In the genomic region with DNA sequence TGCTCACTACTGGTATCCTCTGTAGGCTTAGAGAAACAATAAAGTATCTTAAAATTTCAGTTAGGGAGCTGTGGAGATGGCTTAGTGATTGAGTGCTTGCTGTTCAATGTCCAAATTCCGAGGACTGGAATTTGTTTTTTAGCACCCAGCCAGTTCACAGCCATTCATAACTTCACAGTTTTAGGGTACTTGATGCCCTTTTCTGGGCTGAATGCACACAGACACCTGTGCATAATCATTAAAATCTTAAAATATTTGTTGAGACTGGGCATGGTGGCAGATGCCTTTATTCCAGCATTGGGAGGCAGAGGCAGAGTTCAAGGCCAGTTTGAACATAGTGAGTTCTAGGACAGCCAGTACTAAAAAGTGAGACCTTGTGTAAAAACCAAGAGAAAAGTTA, we compare ENCODE assay signal across 22 mouse cellular contexts. TPM values are rescaled to one million over a fixed set of nuclear protein-coding genes. Genes with fewer than 3 reads are reported as not detected.
DNase-seq lines count a peak whose midpoint lies in the region; ATAC-seq and TF ChIP-seq lines count a peak whose summit lies in the region.
"Had no signal": no experiment of that assay in that cellular context is flagged by ENCODE, and none has a peak within 500 bp of the region (broad histone marks: within the 10 kb centered on the region; RNA-seq: fewer than 3 reads in every experiment).

No protein-coding gene starts in this region.

- peak overlapping the region; percentile 90 for H3K27ac ChIP-seq in kidney, adult 2 months (ENCODE audit: insufficient read depth, low read depth, low read length)
- H3K27ac ChIP-seq in liver, embryonic 12.5 days: no peak overlapping the region
- H3K27ac ChIP-seq: hindbrain, embryonic 10.5 days; limb, embryonic 15.5 days; midbrain, embryonic 15.5 days; neural tube, embryonic 13.5 days; stomach, embryonic 15.5 days had no signal

- H3K4me1 ChIP-seq in erythroblast, embryonic 14.5 days (ENCODE audit: control insufficient read depth): peaks cover 57% of the 10 kb centered on the region
- peaks cover 33% of the 10 kb centered on the region for H3K4me1 ChIP-seq in kidney, adult 2 months (ENCODE audit: control insufficient read depth, insufficient read depth, low read length)
- peaks cover 68% of the 10 kb centered on the region for H3K4me1 ChIP-seq in liver, embryonic 12.5 days

- DNase-seq in kidney, adult 2 months: peak; percentile 75
- no peak for DNase-seq in kidney, adult 18-20 months
- DNase-seq in liver: no peak
- DNase-seq in ovary, postnatal 10 days (ENCODE audit: low spot score): no peak
- DNase-seq: gastrocnemius, postnatal 14 days; left cerebral cortex, postnatal 4 days; right cerebral cortex, postnatal 4 days had no signal

- ATAC-seq in erythroblast, adult 5-6 weeks (replicated peaks; ENCODE audit: low FRiP score, poor library complexity, severe bottlenecking): no peak
- no peak for ATAC-seq in liver, embryonic 12.5 days
- ATAC-seq: forebrain, embryonic 16.5 days; hindbrain, embryonic 16.5 days; intestine, embryonic 16.5 days; lung, postnatal 0 days; midbrain, embryonic 15.5 days had no signal

- no peak for TF ChIP-seq CTCF in kidney, adult 2 months (conservative IDR thresholded peaks at IDR 0.05; ENCODE audit: insufficient read depth, insufficient read length, low read depth, low read length)

- peaks cover 51% of the 10 kb centered on the region for H3K36me3 ChIP-seq in erythroblast, embryonic 14.5 days (ENCODE audit: control insufficient read depth)
- H3K36me3 ChIP-seq in kidney, adult 2 months (ENCODE audit: control insufficient read depth, insufficient read depth, low read length): no peaks in the 10 kb centered on the region; the same call in 1 of the 2 replicates
- peaks cover 29% of the 10 kb centered on the region for H3K36me3 ChIP-seq in liver, embryonic 12.5 days
- H3K36me3 ChIP-seq: heart, embryonic 15.5 days; limb, embryonic 15.5 days; midbrain, embryonic 15.5 days; neural tube, embryonic 13.5 days; stomach, embryonic 15.5 days had no signal

- 26% methylated on average over 1 of the region's 1 CpGs for WGBS in kidney, adult 2 months
- 75% methylated on average over 1 of the region's 1 CpGs for WGBS in liver, embryonic 12.5 days (ENCODE audit: insufficient replicate concordance)

- peak overlapping the region; percentile 2 for H3K4me3 ChIP-seq in erythroblast, embryonic 14.5 days (replicated peaks)
- H3K4me3 ChIP-seq in kidney, adult 2 months (ENCODE audit: insufficient read depth, low read depth, low read length): no peak overlapping the region
- no peak overlapping the region for H3K4me3 ChIP-seq in liver, embryonic 12.5 days
- H3K4me3 ChIP-seq: heart, embryonic 15.5 days; hindbrain, embryonic 10.5 days; limb, embryonic 15.5 days; midbrain, embryonic 15.5 days; neural tube, embryonic 13.5 days; stomach, embryonic 15.5 days had no signal

- no peaks in the 10 kb centered on the region for H3K9me3 ChIP-seq in erythroblast, embryonic 14.5 days (ENCODE audit: control insufficient read depth, low read length)
- no peaks in the 10 kb centered on the region for H3K9me3 ChIP-seq in liver, embryonic 12.5 days (replicated peaks)
- H3K9me3 ChIP-seq: heart, embryonic 15.5 days; hindbrain, embryonic 10.5 days; limb, embryonic 15.5 days; midbrain, embryonic 15.5 days; neural tube, embryonic 13.5 days; stomach, embryonic 15.5 days had no signal

- H3K4me2 ChIP-seq in liver, embryonic 12.5 days: 0 out of 2 replicates have a peak overlapping the region, but pooled peaks have one; percentile 82
- H3K4me2 ChIP-seq: limb, embryonic 15.5 days; midbrain, embryonic 15.5 days; stomach, embryonic 15.5 days had no signal

- H3K27me3 ChIP-seq in erythroblast, embryonic 14.5 days (ENCODE audit: control insufficient read depth): no peaks in the 10 kb centered on the region
- H3K27me3 ChIP-seq in kidney, adult 2 months (replicated peaks; ENCODE audit: control insufficient read depth, insufficient read depth, low read length): no peaks in the 10 kb centered on the region
- no peaks in the 10 kb centered on the region for H3K27me3 ChIP-seq in liver, embryonic 12.5 days (replicated peaks)
- H3K27me3 ChIP-seq: heart, embryonic 15.5 days; limb, embryonic 15.5 days; midbrain, embryonic 15.5 days; neural tube, embryonic 13.5 days; stomach, embryonic 15.5 days had no signal

- no peak overlapping the region for H3K9ac ChIP-seq in liver, embryonic 12.5 days
- H3K9ac ChIP-seq: heart, embryonic 15.5 days; limb, embryonic 15.5 days; midbrain, embryonic 15.5 days; neural tube, embryonic 13.5 days; stomach, embryonic 15.5 days had no signal

- no peak for TF ChIP-seq POLR2A in kidney, adult 2 months (IDR thresholded peaks at IDR 0.05; ENCODE audit: low read depth, low read length)

RNA-seq across cellular contexts. Expression of a gene that starts 3.2 kb away (rescaled TPM):
- 1.1 and 1.2 TPM in 2 replicates for polyA plus RNA-seq in erythroblast, embryonic 14.5 days (2012)
- 16.3 and 16.7 TPM in 2 replicates for total RNA-seq in erythroblast, adult 5-6 weeks (2015; ENCODE audit: low replicate concordance)
- 32.7 and 36.2 TPM in 2 replicates for total RNA-seq in erythroblast, adult 5-6 weeks (2017; ENCODE audit: low replicate concordance)
- polyA plus RNA-seq in kidney, adult 2 months (2012; rRNA removed): 65.5 and 80.0 TPM in 2 replicates
- polyA plus RNA-seq in liver, embryonic 12.5 days (2016; fragmentation: Nextera tagmentation; extraction: Ambion mirVana): 15.0 and 15.9 TPM in 2 replicates

RNA-seq across cellular contexts. Expression of a gene that starts 33.0 kb away (rescaled TPM):
- polyA plus RNA-seq in erythroblast, embryonic 14.5 days (2012): not detected in 2 replicates
- total RNA-seq in erythroblast, adult 5-6 weeks (2015; ENCODE audit: low replicate concordance): not detected in 2 replicates
- not detected in 2 replicates for total RNA-seq in erythroblast, adult 5-6 weeks (2017; ENCODE audit: low replicate concordance)
- polyA plus RNA-seq in kidney, adult 2 months (2012; rRNA removed): not detected in 2 replicates
- polyA plus RNA-seq in liver, embryonic 12.5 days (2016; fragmentation: Nextera tagmentation; extraction: Ambion mirVana): not detected in 2 replicates
- total RNA-seq: adrenal gland, postnatal 14 days had no signal
- polyA plus RNA-seq: heart, embryonic 15.5 days; macrophage had no signal
